Comparison of ENCODE assay signal across 14 mouse cellular contexts in genomic region chr1:133964742-133965141, GRCm38 (mm10). TPM values are rescaled to one million over a fixed set of nuclear protein-coding genes. Genes with fewer than 3 reads are reported as not detected.
DNase-seq lines count a peak whose midpoint lies in the region; ATAC-seq and TF ChIP-seq lines count a peak whose summit lies in the region.
"Had no signal": no experiment of that assay in that cellular context is flagged by ENCODE, and none has a peak within 500 bp of the region (broad histone marks: within the 10 kb centered on the region; RNA-seq: fewer than 3 reads in every experiment).

No protein-coding gene starts in this region.

- no peak for TF ChIP-seq CTCF in lung, embryonic 14.5 days (IDR thresholded peaks at IDR 0.05; ENCODE audit: low read depth)

- H3K27ac ChIP-seq in heart, embryonic 13.5 days (replicated peaks), result 0 out of 2 replicates have a peak overlapping the region, but pooled peaks have one; percentile 46
- peak overlapping the region; percentile 87 for H3K27ac ChIP-seq in lung, embryonic 14.5 days (ENCODE audit: low read depth)
- H3K27ac ChIP-seq in embryonic facial prominence, embryonic 15.5 days (replicated peaks), result peak overlapping the region; percentile 71
- H3K27ac ChIP-seq in stomach, embryonic 14.5 days (ENCODE audit: low read length), result peak overlapping the region; percentile 67; the same call in 1 of the 2 replicates
- H3K27ac ChIP-seq in forebrain, embryonic 13.5 days, result no peak overlapping the region
- H3K27ac ChIP-seq: hindbrain, embryonic 10.5 days had no signal

- H3K9ac ChIP-seq in heart, embryonic 13.5 days, result no peak overlapping the region
- no peak overlapping the region for H3K9ac ChIP-seq in lung, embryonic 14.5 days
- H3K9ac ChIP-seq in embryonic facial prominence, embryonic 15.5 days, result no peak overlapping the region
- no peak overlapping the region for H3K9ac ChIP-seq in stomach, embryonic 14.5 days (replicated peaks; ENCODE audit: low read depth, low read length)
- no peak overlapping the region for H3K9ac ChIP-seq in forebrain, embryonic 13.5 days

- H3K36me3 ChIP-seq in heart, embryonic 13.5 days, result no peaks in the 10 kb centered on the region
- H3K36me3 ChIP-seq in lung, embryonic 14.5 days (ENCODE audit: insufficient read depth), result no peaks in the 10 kb centered on the region
- no peaks in the 10 kb centered on the region for H3K36me3 ChIP-seq in embryonic facial prominence, embryonic 15.5 days
- no peaks in the 10 kb centered on the region for H3K36me3 ChIP-seq in stomach, embryonic 14.5 days (ENCODE audit: control insufficient read depth, insufficient read depth, low read length)
- no peaks in the 10 kb centered on the region for H3K36me3 ChIP-seq in forebrain, embryonic 13.5 days (ENCODE audit: poor library complexity, severe bottlenecking)
- H3K36me3 ChIP-seq: hindbrain, embryonic 10.5 days had no signal

- no peak for DNase-seq in heart, postnatal 10 days
- no peak for DNase-seq in lung, embryonic 14.5 days
- DNase-seq in lung, postnatal 4 days, result no peak
- no peak for DNase-seq in left cerebral cortex, postnatal 10 days (ENCODE audit: extremely low spot score in 1 of 2, low spot score in 2 of 2)
- DNase-seq: adrenal gland, adult 8-10 months; cerebellum, adult 2 months; heart, adult 18-20 months; lung, postnatal 36 days had no signal

- no peak overlapping the region for H3K4me2 ChIP-seq in heart, embryonic 13.5 days
- no peak overlapping the region for H3K4me2 ChIP-seq in lung, embryonic 14.5 days
- no peak overlapping the region for H3K4me2 ChIP-seq in embryonic facial prominence, embryonic 15.5 days (replicated peaks)
- H3K4me2 ChIP-seq in stomach, embryonic 14.5 days (replicated peaks; ENCODE audit: low read depth, low read length), result no peak overlapping the region
- H3K4me2 ChIP-seq in forebrain, embryonic 13.5 days, result no peak overlapping the region

- H3K4me1 ChIP-seq in heart, embryonic 13.5 days, result peaks cover 46% of the 10 kb centered on the region
- peaks cover 58% of the 10 kb centered on the region for H3K4me1 ChIP-seq in lung, embryonic 14.5 days (ENCODE audit: insufficient read depth)
- peaks cover 42% of the 10 kb centered on the region for H3K4me1 ChIP-seq in embryonic facial prominence, embryonic 15.5 days
- H3K4me1 ChIP-seq in stomach, embryonic 14.5 days (ENCODE audit: control insufficient read depth, insufficient read depth, low read length), result peaks cover 34% of the 10 kb centered on the region
- H3K4me1 ChIP-seq in forebrain, embryonic 13.5 days, result peaks cover 9% of the 10 kb centered on the region; the same call in 1 of the 2 replicates

- H3K9me3 ChIP-seq in heart, embryonic 13.5 days, result no peaks in the 10 kb centered on the region
- H3K9me3 ChIP-seq in lung, embryonic 14.5 days (ENCODE audit: low read depth, low read length), result no peaks in the 10 kb centered on the region
- no peaks in the 10 kb centered on the region for H3K9me3 ChIP-seq in embryonic facial prominence, embryonic 15.5 days (replicated peaks)
- H3K9me3 ChIP-seq in stomach, embryonic 14.5 days (ENCODE audit: control insufficient read depth, low read depth, low read length), result no peaks in the 10 kb centered on the region
- no peaks in the 10 kb centered on the region for H3K9me3 ChIP-seq in forebrain, embryonic 13.5 days (replicated peaks)
- H3K9me3 ChIP-seq: hindbrain, embryonic 10.5 days had no signal

- WGBS in heart, embryonic 13.5 days, result 60% methylated on average over 5 of the region's 5 CpGs
- WGBS in lung, embryonic 14.5 days, result 64% methylated on average over 5 of the region's 5 CpGs
- WGBS in embryonic facial prominence, embryonic 15.5 days, result 48% methylated on average over 5 of the region's 5 CpGs
- WGBS in stomach, embryonic 14.5 days, result 58% methylated on average over 5 of the region's 5 CpGs
- WGBS in forebrain, embryonic 13.5 days, result 82% methylated on average over 5 of the region's 5 CpGs

- no peak for ATAC-seq in heart, embryonic 13.5 days (ENCODE audit: extremely low read depth, insufficient number of reproducible peaks, low FRiP score, low TSS enrichment)
- ATAC-seq in lung, embryonic 14.5 days (ENCODE audit: insufficient read depth), result no peak
- no peak for ATAC-seq in embryonic facial prominence, embryonic 15.5 days (ENCODE audit: insufficient number of reproducible peaks, low FRiP score, low TSS enrichment, low read depth)
- ATAC-seq in stomach, embryonic 14.5 days (ENCODE audit: insufficient number of reproducible peaks, insufficient read depth, low FRiP score, low read depth), result no peak
- no peak for ATAC-seq in forebrain, embryonic 13.5 days
- ATAC-seq: midbrain, embryonic 16.5 days had no signal

- H3K4me3 ChIP-seq in heart, embryonic 13.5 days, result no peak overlapping the region
- no peak overlapping the region for H3K4me3 ChIP-seq in lung, embryonic 14.5 days (ENCODE audit: low read depth, low read length)
- H3K4me3 ChIP-seq in embryonic facial prominence, embryonic 15.5 days (replicated peaks), result no peak overlapping the region
- H3K4me3 ChIP-seq in stomach, embryonic 14.5 days (ENCODE audit: low read depth, low read length), result no peak overlapping the region
- no peak overlapping the region for H3K4me3 ChIP-seq in forebrain, embryonic 13.5 days
- H3K4me3 ChIP-seq: hindbrain, embryonic 10.5 days had no signal

- no peaks in the 10 kb centered on the region for H3K27me3 ChIP-seq in heart, embryonic 13.5 days (replicated peaks)
- no peaks in the 10 kb centered on the region for H3K27me3 ChIP-seq in lung, embryonic 14.5 days (ENCODE audit: insufficient read depth, low read length)
- no peaks in the 10 kb centered on the region for H3K27me3 ChIP-seq in embryonic facial prominence, embryonic 15.5 days
- no peaks in the 10 kb centered on the region for H3K27me3 ChIP-seq in stomach, embryonic 14.5 days (ENCODE audit: control insufficient read depth, insufficient read depth, low read length)
- no peaks in the 10 kb centered on the region for H3K27me3 ChIP-seq in forebrain, embryonic 13.5 days

- intact Hi-C loops in heart, postnatal 10 days (cut with DNase I), result no loop called here
- intact Hi-C loops in left cerebral cortex, postnatal 10 days (cut with DNase I), result loop anchor here (5.0 kb wide), 1 partner anchor 83 kb away; no protein-coding TSS in a partner anchor

RNA-seq across cellular contexts. Expression of gene Prelp, which starts 43.5 kb away (rescaled TPM):
- polyA plus RNA-seq in heart, embryonic 13.5 days (2015; fragmentation: Nextera tagmentation; extraction: Ambion mirVana), result 2.8 and 3.1 TPM in 2 replicates
- total RNA-seq in heart, postnatal 10 days (2021), result 10 to 100 TPM; 27.2 TPM
- 17.2 and 17.6 TPM in 2 replicates for polyA plus RNA-seq in lung, embryonic 14.5 days (2014; fragmentation: Nextera tagmentation; extraction: Ambion mirVana)
- 6.7 and 8.2 TPM in 2 replicates for polyA plus RNA-seq in embryonic facial prominence, embryonic 15.5 days (2015; fragmentation: Nextera tagmentation; extraction: Ambion mirVana)
- 0.91 and 1.6 TPM in 2 replicates for polyA plus RNA-seq in stomach, embryonic 14.5 days (2014; fragmentation: Nextera tagmentation; extraction: Ambion mirVana)
- 1 to 10 TPM; 2.4 to 2.9 TPM for total RNA-seq in left cerebral cortex, postnatal 10 days (2021)
- 1.3 and 3.1 TPM in 2 replicates for polyA plus RNA-seq in forebrain, embryonic 13.5 days (2015; fragmentation: Nextera tagmentation; extraction: Ambion mirVana)

RNA-seq across cellular contexts. Expression of gene Optc, which starts 56.9 kb away (rescaled TPM):
- polyA plus RNA-seq in heart, embryonic 13.5 days (2015; fragmentation: Nextera tagmentation; extraction: Ambion mirVana), result 0.32 and 0.41 TPM in 2 replicates
- total RNA-seq in heart, postnatal 10 days (2021), result under 1 TPM; 0.35 to 0.67 TPM
- 0.62 and 1.0 TPM in 2 replicates for polyA plus RNA-seq in lung, embryonic 14.5 days (2014; fragmentation: Nextera tagmentation; extraction: Ambion mirVana)
- polyA plus RNA-seq in embryonic facial prominence, embryonic 15.5 days (2015; fragmentation: Nextera tagmentation; extraction: Ambion mirVana), result 1.1 and 1.2 TPM in 2 replicates
- 1.8 and 2.1 TPM in 2 replicates for polyA plus RNA-seq in stomach, embryonic 14.5 days (2014; fragmentation: Nextera tagmentation; extraction: Ambion mirVana)
- total RNA-seq in left cerebral cortex, postnatal 10 days (2021), result 1 to 10 TPM; 2.0 to 2.1 TPM
- polyA plus RNA-seq in forebrain, embryonic 13.5 days (2015; fragmentation: Nextera tagmentation; extraction: Ambion mirVana), result 2.3 and 3.3 TPM in 2 replicates
